Mouse (Mus musculus) left cerebral cortex, adult 18-20 months (tissue): ENCODE measurements around the gene Nup93. TPM values are rescaled to one million over a fixed set of nuclear protein-coding genes. Genes with fewer than 3 reads are reported as not detected.

Source experiments
- DNase-seq, 2 experiments: peaks; one replicate each; pipeline ENCODE4 v3.0.0; 2021 to 2022; ENCODE audit warnings: low spot score in 2 of 2, mixed read lengths in 1 of 2
- total RNA-seq, 2 experiments: library from RNA; stranded (reverse); gene quantifications; 2 replicates each; pipeline ENCODE4 v1.2.3; 2021

Nup93 gene
- total RNA-seq, 2 experiments from 2014 or later: 40.5 to 46.5 TPM

GRCm38 (mm10) chr8:94185791-94186190 lies 28.6 kb upstream of the Nup93 start:
- no peak for DNase-seq

GRCm38 (mm10) chr8:94186542-94186941 lies 27.8 kb upstream of the Nup93 start:
- no peak for DNase-seq

- DNase-seq: no peak
Measured at GRCm38 (mm10) chr8:94187290-94188002, 26.9 kb upstream of the Nup93 start.

GRCm38 (mm10) chr8:94189275-94190031 lies 24.9 kb upstream of the Nup93 start:
- peak in 1 of 2 experiments; percentile 49 for DNase-seq

- no peak for DNase-seq
Measured at GRCm38 (mm10) chr8:94191101-94191691, 23.2 kb upstream of the Nup93 start.

- DNase-seq: no peak
Measured at GRCm38 (mm10) chr8:94192926-94193325, 21.4 kb upstream of the Nup93 start.

- DNase-seq: no peak
Measured at GRCm38 (mm10) chr8:94194591-94195223, 19.7 kb upstream of the Nup93 start.

GRCm38 (mm10) chr8:94199202-94199869 lies 15.0 kb upstream of the Nup93 start:
- peak; percentile 70 to 72 for DNase-seq

GRCm38 (mm10) chr8:94204043-94204442 lies 10.3 kb upstream of the Nup93 start:
- DNase-seq: no peak

GRCm38 (mm10) chr8:94205736-94206135 lies 8.6 kb upstream of the Nup93 start:
- peak; percentile 61 to 73 for DNase-seq

GRCm38 (mm10) chr8:94206256-94206655 lies 8.1 kb upstream of the Nup93 start:
- no peak for DNase-seq

- DNase-seq: no peak
Measured at GRCm38 (mm10) chr8:94207491-94207890, 6.9 kb upstream of the Nup93 start.

GRCm38 (mm10) chr8:94209639-94210038 lies 4.7 kb upstream of the Nup93 start:
- peak; percentile 40 to 63 for DNase-seq

- no peak for DNase-seq
Measured at GRCm38 (mm10) chr8:94210225-94210624, 4.1 kb upstream of the Nup93 start.

GRCm38 (mm10) chr8:94213819-94214218 lies 545 bp upstream of the Nup93 start:
- no peak for DNase-seq

GRCm38 (mm10) chr8:94227381-94227939 lies 13.1 kb downstream of the Nup93 start:
- no peak for DNase-seq

GRCm38 (mm10) chr8:94240240-94240751 lies 25.9 kb downstream of the Nup93 start:
- no peak for DNase-seq

- no peak for DNase-seq
Measured at GRCm38 (mm10) chr8:94249836-94250435, 35.6 kb downstream of the Nup93 start.

- no peak for DNase-seq
Measured at GRCm38 (mm10) chr8:94258881-94259280, 44.5 kb downstream of the Nup93 start.
